Mouse (Mus musculus) erythroblast, embryonic 14.5 days (primary cell): ENCODE measurements around the gene Pla2r1.

Experiments used
- GATA1 ChIP-seq: IDR thresholded peaks from 2 replicates; pipeline ENCODE4 v1.6.1; 2012; ENCODE audit warnings: low read length, inconsistent platforms, mixed read lengths
- TAL1 ChIP-seq: IDR thresholded peaks from 3 replicates; pipeline ENCODE4 v1.6.1; 2012; ENCODE audit warnings: low read length, inconsistent platforms, mixed read lengths

GRCm38 (mm10) chr2:60552177-60552901 lies 769 bp downstream of the Pla2r1 start:
- TF ChIP-seq GATA1 = no peak
- no peak for TF ChIP-seq TAL1
